Mouse (Mus musculus) midbrain, embryonic 13.5 days (tissue): ENCODE results near the gene Mvb12b. TPM values are rescaled to one million over a fixed set of nuclear protein-coding genes. Genes with fewer than 3 reads are reported as not detected.
"Not testable (repeated sequence)": the region's sequence is repeated elsewhere in the genome, so short reads cannot be mapped to it uniquely, and the experiment has no call there.

Experiments
- ATAC-seq: fragments of 200-750 bp; cut with Nextera tagmentation; 2 replicates; pipeline ENCODE4 v1.8.0; 2017; ENCODE audit warnings: mild to moderate bottlenecking, moderate TSS enrichment, moderate library complexity
- H3K27ac ChIP-seq: fragments of 300-500 bp; sonication (generic); 2 replicates; pipeline ENCODE4 v1.5.1; 2015; ENCODE audit warnings: inconsistent platforms, mild to moderate bottlenecking, moderate library complexity
- H3K27me3 ChIP-seq: fragments of 300-500 bp; sonication (generic); 2 replicates; pipeline ENCODE4 v1.6.1; 2015; ENCODE audit warnings: mild to moderate bottlenecking, inconsistent platforms
- H3K36me3 ChIP-seq: fragments of 300-500 bp; sonication (generic); 2 replicates; pipeline ENCODE4 v1.6.1; 2015; ENCODE audit warnings: mild to moderate bottlenecking, inconsistent platforms
- H3K4me1 ChIP-seq: fragments of 300-500 bp; sonication (generic); replicated peaks from 2 replicates; pipeline ENCODE4 v1.6.1; 2015; ENCODE audit warnings: inconsistent platforms
- H3K4me2 ChIP-seq: fragments of 300-500 bp; sonication (generic); replicated peaks from 2 replicates; pipeline ENCODE4 v1.6.1; 2015; ENCODE audit warnings: moderate library complexity, mild to moderate bottlenecking, inconsistent platforms
- H3K4me3 ChIP-seq: fragments of 300-500 bp; sonication (generic); replicated peaks from 2 replicates; pipeline ENCODE4 v1.5.1; 2015; ENCODE audit warnings: mild to moderate bottlenecking, inconsistent platforms
- H3K9ac ChIP-seq: fragments of 300-500 bp; sonication (generic); replicated peaks from 2 replicates; pipeline ENCODE4 v1.6.1; 2015; ENCODE audit warnings: mild to moderate bottlenecking, inconsistent platforms
- H3K9me3 ChIP-seq: fragments of 300-500 bp; sonication (generic); 2 replicates; pipeline ENCODE4 v1.6.1; 2016; ENCODE audit warnings: mild to moderate bottlenecking, inconsistent platforms
- WGBS: fragments of 180-500 bp; shearing (Covaris S2); methylation state at CpG from one replicate; pipeline ENCODE4 v1.1.7; 2015; 5-methylcytosine and 5-hydroxymethylcytosine counted together
- polyA plus RNA-seq: library from polyadenylated mRNA; unstranded; fragments of >200 nt; fragmentation: Nextera tagmentation; extraction: Ambion mirVana; gene quantifications from 2 replicates; pipeline ENCODE4 v1.2.1, GENCODE M21; 2015

Mvb12b gene
- polyA plus RNA-seq, 1 experiment from 2014 or later, result 73.0 TPM

- Histone ChIP-seq H3K4me2 (no peak overlapping the region), H3K27ac (no peak overlapping the region), H3K27me3 (no peaks in the 10 kb centered on the region), H3K4me3 (no peak overlapping the region), H3K9ac (no peak overlapping the region), H3K4me1 (peaks cover 4% of the 10 kb centered on the region), H3K36me3 (no peaks in the 10 kb centered on the region), H3K9me3 (0 out of 2 replicates have a peak, but pooled peaks cover 3% of the 10 kb centered on the region)
- WGBS, result 84% methylated on average over 8 of the region's 8 CpGs
- no peak for ATAC-seq
These were observed 27.3 kb upstream of the Mvb12b start for GRCm38 (mm10) chr2:33914998-33915397.

GRCm38 (mm10) chr2:33914334-33914733 is 26.6 kb upstream of the Mvb12b start:
- H3K9me3 ChIP-seq, result 0 out of 2 replicates have a peak, but pooled peaks cover 3% of the 10 kb centered on the region
- H3K4me1 ChIP-seq, result no peaks in the 10 kb centered on the region
- H3K4me3 ChIP-seq, result no peak overlapping the region
- H3K9ac ChIP-seq, result no peak overlapping the region
- no peak overlapping the region for H3K27ac ChIP-seq
- WGBS, result 85% methylated on average over 3 of the region's 3 CpGs
- no peaks in the 10 kb centered on the region for H3K27me3 ChIP-seq
- no peak for ATAC-seq
- H3K36me3 ChIP-seq, result no peaks in the 10 kb centered on the region
- H3K4me2 ChIP-seq, result no peak overlapping the region

- H3K4me2 ChIP-seq, H3K9ac ChIP-seq, ATAC-seq, H3K27me3 ChIP-seq, H3K36me3 ChIP-seq, H3K27ac ChIP-seq, H3K9me3 ChIP-seq, H3K4me1 ChIP-seq, H3K4me3 ChIP-seq: not testable (repeated sequence)
- WGBS, result 52% methylated on average over 1 of the region's 1 CpGs
These were observed 25.9 kb upstream of the Mvb12b start for GRCm38 (mm10) chr2:33913598-33913997.

- H3K36me3 ChIP-seq, result no peaks in the 10 kb centered on the region
- no peak overlapping the region for H3K4me2 ChIP-seq
- H3K4me1 ChIP-seq, result no peaks in the 10 kb centered on the region
- no peak overlapping the region for H3K9ac ChIP-seq
- no peaks in the 10 kb centered on the region for H3K27me3 ChIP-seq
- no peak for ATAC-seq
- no peak overlapping the region for H3K4me3 ChIP-seq
- WGBS, result 73% methylated on average over 3 of the region's 3 CpGs
- no peak overlapping the region for H3K27ac ChIP-seq
- no peaks in the 10 kb centered on the region for H3K9me3 ChIP-seq
These were observed 25.0 kb upstream of the Mvb12b start for GRCm38 (mm10) chr2:33912741-33913140.

GRCm38 (mm10) chr2:33908374-33908773 is 20.6 kb upstream of the Mvb12b start:
- no peak for ATAC-seq
- H3K27me3 ChIP-seq, result no peaks in the 10 kb centered on the region
- H3K9ac ChIP-seq, result no peak overlapping the region
- H3K4me2 ChIP-seq, result no peak overlapping the region
- 74% methylated on average over 8 of the region's 8 CpGs for WGBS
- no peak overlapping the region for H3K27ac ChIP-seq
- no peaks in the 10 kb centered on the region for H3K36me3 ChIP-seq
- H3K4me1 ChIP-seq, result no peaks in the 10 kb centered on the region
- H3K4me3 ChIP-seq, result no peak overlapping the region
- peaks cover 4% of the 10 kb centered on the region; the same call in 1 of the 2 replicates for H3K9me3 ChIP-seq

GRCm38 (mm10) chr2:33907174-33907573 is 19.4 kb upstream of the Mvb12b start:
- 94% methylated on average over 6 of the region's 6 CpGs for WGBS
- ATAC-seq, result no peak
- H3K4me3 ChIP-seq, result no peak overlapping the region
- no peak overlapping the region for H3K4me2 ChIP-seq
- H3K9me3 ChIP-seq, result peaks cover 4% of the 10 kb centered on the region; the same call in 1 of the 2 replicates
- no peak overlapping the region for H3K27ac ChIP-seq
- no peak overlapping the region for H3K9ac ChIP-seq
- no peaks in the 10 kb centered on the region for H3K4me1 ChIP-seq
- no peaks in the 10 kb centered on the region for H3K27me3 ChIP-seq
- no peaks in the 10 kb centered on the region for H3K36me3 ChIP-seq

- H3K27ac ChIP-seq, result no peak overlapping the region
- no peak overlapping the region for H3K4me3 ChIP-seq
- H3K4me1 ChIP-seq, result no peaks in the 10 kb centered on the region
- H3K9me3 ChIP-seq, result 0 out of 2 replicates have a peak, but pooled peaks cover 5% of the 10 kb centered on the region
- H3K27me3 ChIP-seq, result no peaks in the 10 kb centered on the region
- H3K36me3 ChIP-seq, result no peaks in the 10 kb centered on the region
- no peak overlapping the region for H3K9ac ChIP-seq
- WGBS, result 84% methylated on average over 3 of the region's 3 CpGs
- ATAC-seq, result no peak
- no peak overlapping the region for H3K4me2 ChIP-seq
These were observed 8.1 kb upstream of the Mvb12b start for GRCm38 (mm10) chr2:33895829-33896228.

- Histone ChIP-seq H3K36me3 (no peaks in the 10 kb centered on the region), H3K4me3 (no peak overlapping the region)
- 86% methylated on average over 3 of the region's 3 CpGs for WGBS
These were observed 5.4 kb upstream of the Mvb12b start for GRCm38 (mm10) chr2:33893151-33893550.

GRCm38 (mm10) chr2:33892354-33892753 is 4.6 kb upstream of the Mvb12b start:
- H3K4me2 ChIP-seq, result no peak overlapping the region
- peaks cover 7% of the 10 kb centered on the region for H3K4me1 ChIP-seq
- H3K9me3 ChIP-seq, result 0 out of 2 replicates have a peak, but pooled peaks cover 6% of the 10 kb centered on the region
- no peak for ATAC-seq
- H3K9ac ChIP-seq, result no peak overlapping the region
- WGBS, result 79% methylated on average over 7 of the region's 7 CpGs
- no peak overlapping the region for H3K4me3 ChIP-seq
- no peaks in the 10 kb centered on the region for H3K27me3 ChIP-seq
- H3K27ac ChIP-seq, result no peak overlapping the region
- no peaks in the 10 kb centered on the region for H3K36me3 ChIP-seq

More at GRCm38 (mm10) chr2:33893151-33893550, 5.4 kb upstream of the Mvb12b start:
- Histone ChIP-seq H3K9ac (no peak overlapping the region), H3K27me3 (no peaks in the 10 kb centered on the region), H3K4me2 (no peak overlapping the region), H3K27ac (no peak overlapping the region), H3K4me1 (peaks cover under 1% of the 10 kb centered on the region; the same call in 1 of the 2 replicates), H3K9me3 (0 out of 2 replicates have a peak, but pooled peaks cover 6% of the 10 kb centered on the region)
- no peak for ATAC-seq

- WGBS, result 45% methylated on average over 6 of the region's 6 CpGs
- H3K4me3 ChIP-seq, result peak overlapping the region; percentile 81
- peak overlapping the region; percentile 75 for H3K4me2 ChIP-seq
- no peaks in the 10 kb centered on the region for H3K36me3 ChIP-seq
- H3K4me1 ChIP-seq, result peaks cover 38% of the 10 kb centered on the region
- ATAC-seq, result no peak
- peak overlapping the region; percentile 99 for H3K9ac ChIP-seq
- H3K27me3 ChIP-seq, result no peaks in the 10 kb centered on the region
- peak overlapping the region; percentile 99 for H3K27ac ChIP-seq
- H3K9me3 ChIP-seq, result 0 out of 2 replicates have a peak, but pooled peaks cover 6% of the 10 kb centered on the region
These were observed 297 bp upstream of the Mvb12b start for GRCm38 (mm10) chr2:33888100-33888385.

- peak overlapping the region; percentile 99 for H3K27ac ChIP-seq
- under 1% methylated on average over 44 of the region's 51 CpGs for WGBS
- H3K4me2 ChIP-seq, result peak overlapping the region; percentile 75
- no peaks in the 10 kb centered on the region for H3K36me3 ChIP-seq
- H3K27me3 ChIP-seq, result no peaks in the 10 kb centered on the region
- peaks cover 50% of the 10 kb centered on the region for H3K4me1 ChIP-seq
- peak overlapping the region; percentile 81 for H3K4me3 ChIP-seq
- ATAC-seq, result peak; percentile 74
- 0 out of 2 replicates have a peak, but pooled peaks cover 6% of the 10 kb centered on the region for H3K9me3 ChIP-seq
- H3K9ac ChIP-seq, result peak overlapping the region; percentile 99
These were observed 1.1 kb downstream of the Mvb12b start for GRCm38 (mm10) chr2:33886386-33887327.

- Histone ChIP-seq H3K4me2 (peak overlapping the region; percentile 75), H3K27ac (peak overlapping the region; percentile 99), H3K36me3 (no peaks in the 10 kb centered on the region), H3K4me1 (peaks cover 63% of the 10 kb centered on the region), H3K27me3 (no peaks in the 10 kb centered on the region), H3K9me3 (no peaks in the 10 kb centered on the region), H3K9ac (peak overlapping the region; percentile 99; the same call in 1 of the 2 replicates), H3K4me3 (peak overlapping the region; percentile 81)
- ATAC-seq, result no peak
- WGBS, result 79% methylated on average over 3 of the region's 3 CpGs
These were observed 2.5 kb downstream of the Mvb12b start for GRCm38 (mm10) chr2:33885264-33885651.
